Mouse (Mus musculus) heart, embryonic 12.5 days (tissue): Measurements from ENCODE around the gene Rnpc3. TPM values are rescaled to one million over a fixed set of nuclear protein-coding genes. Genes with fewer than 3 reads are reported as not detected.
A peak's percentile ranks its signal among the peaks of the same experiment; 100 is the strongest.
"Not testable (repeated sequence)": the region's sequence is repeated elsewhere in the genome, so short reads cannot be mapped to it uniquely, and the experiment has no call there.

Experiments
- ATAC-seq: fragments of 200-750 bp; cut with Nextera tagmentation; 2 replicates; pipeline ENCODE4 v1.8.0; 2017; ENCODE audit warnings: moderate TSS enrichment, moderate library complexity; ENCODE audit not compliant: insufficient number of reproducible peaks, low FRiP score
- H3K27ac ChIP-seq: fragments of 300-500 bp; sonication (generic); 2 replicates; pipeline ENCODE4 v1.5.1; 2016; ENCODE audit warnings: mild to moderate bottlenecking, moderate library complexity; ENCODE audit not compliant: poor library complexity, severe bottlenecking
- H3K27me3 ChIP-seq: fragments of 300-500 bp; sonication (generic); replicated peaks from 2 replicates; pipeline ENCODE4 v1.6.1; 2016; ENCODE audit warnings: mild to moderate bottlenecking, moderate library complexity
- H3K36me3 ChIP-seq: fragments of 300-500 bp; sonication (generic); 2 replicates; pipeline ENCODE4 v1.6.1; 2016; ENCODE audit warnings: mild to moderate bottlenecking, moderate library complexity
- H3K4me1 ChIP-seq: fragments of 300-500 bp; sonication (generic); replicated peaks from 2 replicates; pipeline ENCODE4 v1.6.1; 2016; ENCODE audit warnings: mild to moderate bottlenecking
- H3K4me2 ChIP-seq: fragments of 300-500 bp; sonication (generic); 2 replicates; pipeline ENCODE4 v1.6.1; 2016; ENCODE audit warnings: mild to moderate bottlenecking, moderate library complexity
- H3K4me3 ChIP-seq: fragments of 300-500 bp; sonication (generic); 2 replicates; pipeline ENCODE4 v1.5.1; 2016; ENCODE audit warnings: mild to moderate bottlenecking
- H3K9ac ChIP-seq: fragments of 300-500 bp; sonication (generic); 2 replicates; pipeline ENCODE4 v1.6.1; 2016; ENCODE audit warnings: mild to moderate bottlenecking, moderate library complexity
- H3K9me3 ChIP-seq: fragments of 300-500 bp; sonication (generic); replicated peaks from 2 replicates; pipeline ENCODE4 v1.6.1; 2016; ENCODE audit warnings: mild to moderate bottlenecking, moderate library complexity
- WGBS: fragments of 180-500 bp; shearing (Covaris S2); methylation state at CpG from one replicate; pipeline ENCODE4 v1.1.7; 2016; 5-methylcytosine and 5-hydroxymethylcytosine counted together
- polyA plus RNA-seq: library from polyadenylated mRNA; unstranded; fragments of >200 nt; fragmentation: Nextera tagmentation; extraction: Ambion mirVana; gene quantifications from 2 replicates; pipeline ENCODE4 v1.2.1, GENCODE M21; 2016

Gene Rnpc3
- polyA plus RNA-seq = 28.7 and 29.2 TPM in 2 replicates

DNA sequence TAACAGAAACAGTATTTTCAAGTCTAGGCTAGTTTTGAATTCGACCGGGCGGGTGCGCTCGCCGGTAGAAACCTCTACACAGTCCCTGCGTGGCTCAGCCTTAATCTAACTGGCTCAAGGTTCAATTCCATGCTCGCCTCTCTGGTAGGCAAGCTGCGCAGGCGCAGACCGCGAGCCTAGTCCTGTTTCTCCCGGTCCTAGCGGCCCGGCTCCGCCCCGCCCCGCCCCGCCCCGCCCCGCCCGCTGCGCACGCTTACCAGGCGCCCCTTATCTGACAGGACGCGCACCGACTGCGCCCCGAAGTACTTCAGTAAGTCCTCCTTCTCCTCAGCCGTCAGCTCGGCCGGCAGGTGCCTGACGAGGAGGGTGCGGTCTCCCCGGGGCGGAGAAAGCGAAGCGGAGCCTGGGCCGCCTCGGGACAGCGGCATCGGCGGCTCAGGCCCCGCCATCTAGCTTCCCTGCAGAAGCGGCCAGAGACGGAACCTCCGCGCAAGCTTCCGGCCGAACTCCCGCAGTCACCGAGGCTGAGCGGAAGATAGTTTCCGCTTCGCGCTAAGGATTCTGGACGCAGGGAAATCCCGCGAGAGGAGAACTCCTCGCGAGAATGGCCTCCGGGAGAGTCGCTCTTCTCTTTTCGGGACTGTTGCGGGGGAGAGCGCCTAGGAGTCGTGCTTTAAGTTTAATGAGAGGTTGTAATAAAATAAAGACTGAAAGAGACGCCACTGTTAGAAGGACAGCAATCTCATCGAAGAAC lies at the start of gene Rnpc3:
Gene Rnpc3, minus strand, starts transcription at position 544 of the 754 bp plus-strand sequence.
- no peaks in the 10 kb centered on the region for H3K27me3 ChIP-seq
- peaks cover 10% of the 10 kb centered on the region for H3K36me3 ChIP-seq
- peak within 1 kb of the TSS; percentile 100 for H3K27ac ChIP-seq
- peaks cover 5% of the 10 kb centered on the region for H3K4me1 ChIP-seq
- no peaks in the 10 kb centered on the region for H3K9me3 ChIP-seq
- WGBS = under 1% methylated on average over 70 of the region's 70 CpGs
- H3K4me2 ChIP-seq = peak within 1 kb of the TSS; percentile 81
- peak within 1 kb of the TSS; percentile 70 for H3K4me3 ChIP-seq
- H3K9ac ChIP-seq = peak within 1 kb of the TSS; percentile 93
- peak; percentile 99 for ATAC-seq

DNA sequence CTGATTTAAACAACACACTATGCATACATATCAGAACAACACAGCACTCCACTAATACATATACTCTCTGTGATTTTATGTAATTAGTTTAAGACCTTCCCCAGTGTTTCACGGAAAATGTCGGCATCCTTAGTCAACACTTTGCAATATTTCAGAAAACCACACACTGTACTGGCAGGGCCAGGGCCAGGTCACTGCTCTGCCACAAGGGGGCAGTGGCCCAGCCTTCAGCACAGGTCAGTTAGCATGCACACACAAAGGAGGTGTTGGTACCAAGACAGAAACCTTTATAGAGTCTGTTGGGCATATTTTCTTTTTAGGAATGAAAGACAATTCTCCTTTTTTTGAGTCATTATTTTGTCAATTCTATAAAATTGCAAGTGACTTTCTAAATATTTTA lies 27.0 kb upstream of the Rnpc3 start:
- H3K4me3 ChIP-seq = no peak overlapping the region
- no peak overlapping the region for H3K4me2 ChIP-seq
- H3K4me1 ChIP-seq = no peaks in the 10 kb centered on the region
- no peak for ATAC-seq
- WGBS = 59% methylated on average over 2 of the region's 2 CpGs
- no peaks in the 10 kb centered on the region for H3K27me3 ChIP-seq
- H3K9ac ChIP-seq = no peak overlapping the region
- no peaks in the 10 kb centered on the region for H3K36me3 ChIP-seq
- H3K27ac ChIP-seq = no peak overlapping the region
- H3K9me3 ChIP-seq = no peaks in the 10 kb centered on the region

DNA sequence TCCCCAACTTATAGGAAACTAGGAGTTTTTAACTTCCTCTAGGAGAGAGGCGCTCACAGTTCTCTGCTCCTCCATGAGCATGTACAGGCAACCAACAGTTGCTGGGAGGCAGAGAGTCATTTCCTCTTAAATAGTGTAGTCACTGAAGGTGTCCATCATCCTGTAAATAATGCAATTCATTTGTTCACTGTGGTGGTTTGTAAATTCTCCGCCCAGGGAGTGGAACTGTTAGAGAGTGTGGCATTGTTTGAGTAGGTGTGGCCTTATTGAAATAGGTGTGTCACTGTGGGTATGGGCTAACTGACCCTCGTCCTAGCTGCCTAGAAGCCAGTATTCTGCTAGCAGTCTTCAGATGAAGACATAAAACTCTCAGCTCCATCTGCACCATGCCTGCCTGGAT lies 24.4 kb upstream of the Rnpc3 start:
- Histone ChIP-seq H3K4me1 (no peaks in the 10 kb centered on the region), H3K27me3 (no peaks in the 10 kb centered on the region), H3K4me2 (no peak overlapping the region), H3K36me3 (no peaks in the 10 kb centered on the region), H3K9ac (no peak overlapping the region), H3K9me3 (no peaks in the 10 kb centered on the region), H3K4me3 (no peak overlapping the region), H3K27ac (no peak overlapping the region)
- ATAC-seq = no peak
- 76% methylated on average over 3 of the region's 3 CpGs for WGBS

DNA sequence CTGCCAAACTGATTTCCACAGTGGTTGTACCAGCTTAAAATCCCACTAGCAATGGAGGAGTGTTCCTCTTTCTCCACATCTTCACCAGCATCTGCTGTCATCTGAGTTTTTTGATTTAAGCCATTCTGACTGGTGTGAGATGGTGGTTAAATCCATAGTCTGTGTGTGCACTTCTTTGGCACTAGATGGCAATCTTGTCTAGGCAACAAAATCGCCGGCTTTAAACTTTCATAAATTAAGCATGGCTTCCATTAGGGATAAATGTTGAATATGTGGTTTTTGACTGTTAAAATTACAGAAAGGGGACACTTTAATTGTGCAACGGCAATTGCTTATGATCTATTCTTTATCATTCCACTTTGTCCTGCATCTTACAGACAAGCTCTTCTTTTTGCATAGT lies 21.4 kb upstream of the Rnpc3 start:
- not testable (repeated sequence) for H3K9me3 ChIP-seq, H3K4me2 ChIP-seq, H3K27me3 ChIP-seq, H3K4me3 ChIP-seq, H3K36me3 ChIP-seq, H3K4me1 ChIP-seq, H3K27ac ChIP-seq, ATAC-seq, H3K9ac ChIP-seq
- WGBS = 39% methylated on average over 3 of the region's 3 CpGs

DNA sequence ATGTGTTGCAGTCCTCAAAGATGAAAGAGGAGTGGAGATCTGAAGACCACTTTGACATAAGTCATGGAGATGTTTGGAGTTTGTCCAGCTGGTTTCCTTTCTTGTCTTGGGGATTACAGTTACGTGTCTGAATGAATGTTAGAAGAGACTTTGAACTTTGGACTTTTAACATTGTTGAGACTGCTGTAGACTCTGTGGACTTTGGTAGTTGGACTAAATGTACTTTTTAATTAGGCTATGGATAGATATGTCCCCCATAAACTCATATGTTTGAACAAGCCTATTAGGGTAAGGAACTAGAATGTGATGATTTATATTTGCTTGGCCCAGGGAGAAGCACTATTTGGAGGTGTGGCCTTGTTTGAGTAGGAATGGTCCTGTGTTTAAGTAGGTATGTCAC lies 9.6 kb upstream of the Rnpc3 start:
- Histone ChIP-seq H3K4me3 (no peak overlapping the region), H3K4me1 (no peaks in the 10 kb centered on the region), H3K4me2 (no peak overlapping the region), H3K27ac (no peak overlapping the region), H3K9me3 (no peaks in the 10 kb centered on the region), H3K36me3 (no peaks in the 10 kb centered on the region), H3K9ac (no peak overlapping the region), H3K27me3 (no peaks in the 10 kb centered on the region)
- ATAC-seq = no peak
- 77% methylated on average over 1 of the region's 1 CpGs for WGBS

DNA sequence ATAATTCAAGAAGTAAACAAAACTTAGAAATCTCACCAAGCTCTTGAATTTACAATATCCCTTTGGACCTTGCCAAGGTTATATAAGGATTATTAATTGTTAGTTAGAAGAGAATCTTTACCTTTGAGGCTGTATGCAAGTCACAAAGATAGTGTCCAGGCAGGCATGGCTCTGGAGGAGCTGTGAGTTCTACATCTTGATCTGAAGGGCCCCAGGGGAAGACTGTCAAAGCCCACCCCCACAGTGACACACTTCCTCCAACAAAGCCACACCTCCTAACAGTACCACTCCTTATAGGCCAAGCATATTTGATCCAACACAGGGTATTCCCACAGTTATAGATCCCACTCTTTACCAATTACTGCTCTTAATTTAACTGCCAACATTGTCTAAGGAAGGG lies 4.3 kb upstream of the Rnpc3 start:
- Histone ChIP-seq H3K9ac (no peak overlapping the region), H3K9me3 (no peaks in the 10 kb centered on the region), H3K36me3 (no peaks in the 10 kb centered on the region), H3K27me3 (no peaks in the 10 kb centered on the region), H3K27ac (no peak overlapping the region), H3K4me3 (no peak overlapping the region), H3K4me1 (peaks cover 5% of the 10 kb centered on the region), H3K4me2 (no peak overlapping the region)
- no peak for ATAC-seq

DNA sequence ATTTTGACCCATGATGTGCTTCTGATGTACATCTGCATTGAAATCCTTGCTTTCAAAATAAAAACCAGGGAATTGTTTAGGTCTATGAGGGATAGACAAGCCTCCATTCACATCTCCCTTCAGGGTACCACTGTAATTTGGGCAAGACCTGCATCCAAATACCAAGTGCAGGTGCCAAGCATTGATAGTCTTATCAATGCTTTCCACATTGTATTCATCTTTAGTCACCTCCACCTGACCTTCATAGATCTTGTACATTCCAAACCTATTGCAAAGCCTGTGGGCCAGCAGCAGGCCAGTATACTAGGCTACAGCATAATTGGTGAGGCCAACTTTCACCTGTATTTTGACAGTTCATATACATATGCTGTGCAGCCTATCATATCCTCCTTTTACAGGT lies 1.7 kb upstream of the Rnpc3 start:
- no peak overlapping the region for H3K4me2 ChIP-seq
- H3K27me3 ChIP-seq = no peaks in the 10 kb centered on the region
- no peak overlapping the region for H3K9ac ChIP-seq
- ATAC-seq = no peak
- H3K27ac ChIP-seq = no peak overlapping the region
- H3K36me3 ChIP-seq = peaks cover 5% of the 10 kb centered on the region
- H3K4me1 ChIP-seq = peaks cover 5% of the 10 kb centered on the region
- H3K9me3 ChIP-seq = no peaks in the 10 kb centered on the region
- H3K4me3 ChIP-seq = no peak overlapping the region

DNA sequence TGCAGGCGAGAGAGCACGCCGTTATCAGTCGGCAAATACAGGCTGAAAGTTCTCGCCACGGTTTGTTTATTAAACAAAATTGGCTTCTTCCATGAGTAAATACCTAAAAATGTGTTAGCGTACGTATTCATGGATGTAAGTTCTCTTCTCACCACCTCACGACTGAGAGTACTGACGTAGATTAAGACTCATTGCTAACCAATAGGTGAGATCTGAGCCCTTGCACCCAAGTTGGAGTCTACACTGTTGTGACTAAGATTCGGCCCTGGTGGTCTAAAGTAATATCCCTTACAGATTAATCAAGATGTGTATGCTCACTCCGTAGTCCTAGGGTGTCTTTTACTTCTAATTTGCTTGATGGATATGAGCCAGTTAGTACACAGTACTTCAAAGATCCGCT lies 615 bp upstream of the Rnpc3 start:
- Histone ChIP-seq H3K27ac (peak overlapping the region; percentile 100), H3K4me2 (peak overlapping the region; percentile 81), H3K9me3 (no peaks in the 10 kb centered on the region), H3K4me1 (peaks cover 5% of the 10 kb centered on the region), H3K9ac (peak overlapping the region; percentile 93), H3K36me3 (peaks cover 10% of the 10 kb centered on the region), H3K27me3 (no peaks in the 10 kb centered on the region), H3K4me3 (peak overlapping the region; percentile 70)
- 11% methylated on average over 13 of the region's 13 CpGs for WGBS
- no peak for ATAC-seq

DNA sequence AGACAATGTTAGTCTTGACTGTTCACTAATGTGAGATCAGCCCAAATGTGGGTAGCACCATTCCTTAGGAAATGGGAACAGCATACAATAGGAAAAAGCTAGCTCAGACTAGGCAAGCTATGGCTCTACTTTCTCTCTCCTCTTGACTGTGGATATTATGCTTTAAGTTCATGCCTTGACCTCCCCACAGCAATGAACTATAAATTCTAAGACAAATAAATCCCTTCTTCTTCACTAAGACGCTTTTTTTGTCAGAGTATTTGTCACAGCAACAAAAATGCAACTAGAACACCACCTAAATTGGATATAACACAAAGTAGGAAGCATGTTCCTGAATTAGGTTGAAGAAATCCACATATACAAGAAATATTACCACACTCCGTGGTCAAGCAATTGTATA lies 23.4 kb downstream of the Rnpc3 start, which contains the start of gene Amy1:
Gene Amy1, minus strand, starts transcription at position 101 of the 400 bp plus-strand sequence.
- 91% methylated on average over 2 of the region's 2 CpGs for WGBS
- Histone ChIP-seq H3K4me1 (no peaks in the 10 kb centered on the region), H3K27ac (no peak within 1 kb of the TSS), H3K9ac (no peak within 1 kb of the TSS), H3K36me3 (peaks cover 17% of the 10 kb centered on the region), H3K27me3 (no peaks in the 10 kb centered on the region), H3K4me2 (no peak within 1 kb of the TSS), H3K9me3 (no peaks in the 10 kb centered on the region), H3K4me3 (no peak within 1 kb of the TSS)
- no peak for ATAC-seq

DNA sequence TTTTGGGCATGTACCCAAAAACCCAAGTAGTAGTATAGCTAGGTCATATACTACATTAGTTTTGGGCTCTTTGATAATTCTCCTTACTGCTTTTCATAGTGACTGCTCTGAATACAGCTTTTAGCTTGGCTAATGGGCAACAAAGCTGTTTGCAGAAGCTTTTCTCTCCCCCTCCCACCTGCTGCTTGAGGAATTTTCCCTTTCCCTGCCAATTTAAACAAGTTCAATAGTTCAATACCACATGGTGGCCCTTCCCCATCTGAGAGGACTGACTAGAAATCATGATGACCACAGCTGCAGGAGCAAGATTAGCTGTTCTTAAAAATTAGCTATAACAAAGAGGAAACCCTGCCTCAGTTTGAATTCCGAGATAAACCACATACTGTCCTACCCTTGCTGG lies 39.1 kb downstream of the Rnpc3 start:
- WGBS = 73% methylated on average over 1 of the region's 1 CpGs
- H3K9me3 ChIP-seq = no peaks in the 10 kb centered on the region
- H3K36me3 ChIP-seq = peaks cover 4% of the 10 kb centered on the region
- H3K27ac ChIP-seq = no peak overlapping the region
- ATAC-seq = no peak
- no peak overlapping the region for H3K9ac ChIP-seq
- no peaks in the 10 kb centered on the region for H3K27me3 ChIP-seq
- no peaks in the 10 kb centered on the region for H3K4me1 ChIP-seq
- H3K4me2 ChIP-seq = no peak overlapping the region
- no peak overlapping the region for H3K4me3 ChIP-seq

DNA sequence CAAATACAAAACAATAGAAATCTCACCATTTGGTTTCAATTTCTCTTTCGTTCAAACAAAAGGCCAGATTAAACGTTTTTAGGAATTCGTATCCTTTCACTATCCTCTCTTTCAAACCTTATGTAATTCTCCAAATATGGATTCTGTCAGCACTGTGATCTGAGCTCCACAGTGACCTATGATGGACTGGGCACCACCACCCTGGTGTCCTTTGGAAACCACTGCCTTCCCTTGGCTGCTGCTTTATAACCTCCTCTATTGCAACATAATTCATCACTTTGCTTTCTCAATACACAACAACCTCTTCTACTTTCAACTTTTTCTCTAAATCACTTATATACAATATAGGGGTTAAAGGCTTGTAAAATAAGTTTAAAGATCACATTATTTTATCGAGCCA lies 55.4 kb downstream of the Rnpc3 start:
- Histone ChIP-seq H3K9me3 (no peaks in the 10 kb centered on the region), H3K4me2 (no peak overlapping the region), H3K4me3 (no peak overlapping the region), H3K27me3 (no peaks in the 10 kb centered on the region), H3K27ac (no peak overlapping the region), H3K4me1 (no peaks in the 10 kb centered on the region), H3K9ac (no peak overlapping the region), H3K36me3 (no peaks in the 10 kb centered on the region)
- ATAC-seq = no peak
- WGBS = 74% methylated on average over 4 of the region's 4 CpGs

DNA sequence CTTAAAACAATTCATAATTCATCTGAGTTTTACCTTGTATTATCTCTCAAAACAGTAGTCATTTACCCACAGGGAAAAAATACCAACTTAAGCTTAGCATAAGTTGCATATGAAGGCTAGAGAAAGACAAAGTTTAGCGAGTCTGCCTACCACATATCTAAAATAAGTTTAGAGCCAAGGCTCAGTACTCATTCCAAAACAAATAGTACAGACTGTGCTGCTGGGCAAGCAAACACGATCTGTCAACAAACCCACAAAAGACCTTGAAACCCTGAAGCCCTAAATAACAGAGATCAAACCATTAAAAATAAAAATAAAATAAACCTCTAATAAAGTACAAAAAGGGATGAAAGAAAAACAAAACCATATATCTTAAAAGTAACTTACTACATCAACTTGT lies 55.8 kb downstream of the Rnpc3 start:
- Histone ChIP-seq H3K27ac (no peak overlapping the region), H3K4me3 (no peak overlapping the region), H3K36me3 (no peaks in the 10 kb centered on the region), H3K27me3 (no peaks in the 10 kb centered on the region), H3K4me2 (no peak overlapping the region), H3K9ac (no peak overlapping the region), H3K9me3 (no peaks in the 10 kb centered on the region), H3K4me1 (no peaks in the 10 kb centered on the region)
- 61% methylated on average over 2 of the region's 2 CpGs for WGBS
- ATAC-seq = no peak
